Mouse (Mus musculus): ENCODE results near the gene Pde4a. TPM values are rescaled to one million over a fixed set of nuclear protein-coding genes. Genes with fewer than 3 reads are reported as not detected.
"Not testable (repeated sequence)": the region's sequence is repeated elsewhere in the genome, so short reads cannot be mapped to it uniquely, and the experiment has no call there.

Pde4a gene
- polyA plus RNA-seq, 1 experiment from 2014 or later, result 11.8 TPM

DNA sequence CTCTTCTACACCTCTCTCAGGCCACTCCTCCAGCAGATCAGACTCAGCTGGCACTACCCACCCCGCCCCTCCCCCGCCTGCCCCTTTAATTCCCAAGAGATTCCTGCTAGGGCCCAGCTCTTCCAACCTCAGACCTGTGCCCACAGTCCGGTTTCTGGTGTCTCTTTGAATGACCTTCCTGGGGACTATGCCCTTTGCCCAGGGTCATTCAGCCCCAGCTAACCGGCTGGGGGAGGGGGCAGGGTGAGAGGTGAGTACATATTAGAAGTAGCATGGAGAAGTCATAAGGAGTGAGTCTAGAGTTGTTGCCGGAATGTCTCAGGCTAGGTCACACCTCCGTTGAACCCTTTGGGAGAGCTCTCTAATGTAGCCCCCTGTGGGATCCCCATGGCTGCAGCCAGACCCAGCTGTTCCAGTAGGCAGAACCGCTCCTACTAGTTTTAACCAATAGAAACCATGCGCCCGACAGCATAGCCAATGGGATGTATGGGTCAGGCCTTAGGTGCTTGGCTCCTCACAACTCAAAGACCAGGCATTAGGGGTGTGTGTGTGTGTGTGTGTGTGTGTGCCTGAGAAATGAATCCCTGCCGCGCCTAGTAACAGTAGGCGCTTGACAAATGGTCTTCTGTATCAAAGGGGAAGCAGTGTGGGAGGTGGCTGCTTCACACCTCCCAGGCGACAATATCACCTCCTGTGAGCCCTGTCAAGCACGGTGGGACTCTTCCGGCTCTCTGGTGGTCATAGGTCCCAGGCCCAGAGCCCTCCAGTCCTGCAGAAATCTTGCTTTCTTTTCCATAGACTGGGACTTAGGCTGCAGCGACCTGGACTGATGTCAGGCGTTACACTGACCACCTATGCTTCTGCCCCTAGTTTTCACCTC, 84.4 kb downstream of the Pde4a start:
- Histone ChIP-seq H3K4me2 (ENCODE audit: low read length) (no peak overlapping the region), H3K36me3 (ENCODE audit: control insufficient read depth, insufficient read depth, low read length) (no peaks in the 10 kb centered on the region), H3K27ac (replicated peaks in 1 of 2; ENCODE audit: control insufficient read depth in 1 of 2, insufficient read depth in 1 of 2, low read depth in 2 of 2, low read length in 2 of 2) (no peak overlapping the region), H3K27me3 (ENCODE audit: control insufficient read depth, insufficient read depth, low read length) (peaks cover 66% of the 10 kb centered on the region), H3K9ac (ENCODE audit: low read length) (no peak overlapping the region), H3K4me3 (ENCODE audit: control insufficient read depth in 1 of 2, insufficient read depth in 1 of 2, low read depth in 1 of 2, low read length in 2 of 2) (no peak overlapping the region), H3K9me3 (ENCODE audit: control insufficient read depth, low read length) (no peaks in the 10 kb centered on the region), H3K4me1 (ENCODE audit: control insufficient read depth in 2 of 2, insufficient read depth in 2 of 2, low read length in 2 of 2) (0 out of 4 replicates have a peak, but pooled peaks cover 0 to 12% of the 10 kb centered on the region in 2 experiments)
- ATAC-seq (ENCODE audit: insufficient number of reproducible peaks, insufficient read depth, low FRiP score, low read depth), result 0 out of 2 replicates have a peak, but pooled peaks have one; percentile 33
- WGBS, result 19% methylated on average over 17 of the region's 17 CpGs

DNA sequence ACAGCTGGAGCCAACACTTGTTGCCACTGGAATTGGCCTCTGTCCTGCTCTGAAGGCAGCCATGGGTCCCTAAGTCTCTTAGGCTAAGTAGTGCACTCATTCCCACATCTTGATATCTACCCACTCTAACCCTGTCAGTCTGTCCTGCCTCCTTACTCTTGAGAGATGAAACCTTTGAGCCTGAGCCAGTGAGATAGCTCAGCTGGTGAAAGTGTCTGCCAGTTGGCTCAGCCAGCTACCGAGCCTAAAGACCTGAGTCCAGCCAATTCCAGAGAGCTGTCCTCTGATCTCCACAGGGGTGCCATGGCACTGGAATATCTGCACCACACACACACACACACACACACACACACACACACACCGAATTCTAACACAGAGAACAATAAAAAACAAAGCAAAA, 85.0 kb downstream of the Pde4a start:
- H3K36me3 ChIP-seq (ENCODE audit: control insufficient read depth, insufficient read depth, low read length), result no peaks in the 10 kb centered on the region
- H3K9me3 ChIP-seq (ENCODE audit: control insufficient read depth, low read length), result no peaks in the 10 kb centered on the region
- H3K4me3 ChIP-seq (ENCODE audit: control insufficient read depth in 1 of 2, insufficient read depth in 1 of 2, low read depth in 1 of 2, low read length in 2 of 2), result no peak overlapping the region
- H3K9ac ChIP-seq (ENCODE audit: low read length), result no peak overlapping the region
- H3K27ac ChIP-seq (replicated peaks in 1 of 2; ENCODE audit: control insufficient read depth in 1 of 2, insufficient read depth in 1 of 2, low read depth in 2 of 2, low read length in 2 of 2), result no peak overlapping the region
- no peak overlapping the region for H3K4me2 ChIP-seq (ENCODE audit: low read length)
- no peak for ATAC-seq (ENCODE audit: insufficient number of reproducible peaks, insufficient read depth, low FRiP score, low read depth)
- peaks cover 59% of the 10 kb centered on the region for H3K27me3 ChIP-seq (ENCODE audit: control insufficient read depth, insufficient read depth, low read length)
- H3K4me1 ChIP-seq (ENCODE audit: control insufficient read depth in 2 of 2, insufficient read depth in 2 of 2, low read length in 2 of 2), result 0 out of 4 replicates have a peak, but pooled peaks cover 0 to 10% of the 10 kb centered on the region in 2 experiments
- 42% methylated on average over 2 of the region's 2 CpGs for WGBS

DNA sequence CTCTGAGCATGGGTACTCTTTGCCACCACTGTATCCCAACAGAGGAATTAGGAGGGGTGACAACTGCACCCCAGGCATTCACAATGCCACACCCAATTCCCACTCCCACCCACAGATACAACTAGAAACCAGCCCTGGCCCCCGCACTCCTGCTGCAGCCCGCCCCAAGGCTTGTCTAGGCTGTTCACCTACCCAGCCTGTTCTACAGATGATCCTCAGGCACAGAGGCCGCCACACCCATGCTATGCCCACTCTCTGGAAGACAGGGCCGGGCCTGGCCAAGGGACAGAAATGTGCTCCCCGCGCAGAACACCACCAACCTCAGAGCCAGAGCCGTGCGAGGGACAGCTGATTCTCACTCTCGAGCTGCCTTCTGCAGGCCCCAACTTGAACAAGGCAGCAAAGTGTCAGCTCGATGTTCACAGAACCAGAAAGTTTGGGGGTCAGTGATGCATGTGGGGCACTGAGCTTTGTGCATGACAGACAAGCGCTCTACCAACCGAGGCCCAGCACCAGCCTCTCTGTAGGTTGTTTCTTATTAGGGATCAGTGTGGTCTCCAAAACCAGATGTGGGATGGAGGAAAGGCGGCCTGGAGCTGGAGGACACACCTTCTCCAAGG, 85.7 kb downstream of the Pde4a start:
- ATAC-seq (ENCODE audit: insufficient number of reproducible peaks, insufficient read depth, low FRiP score, low read depth), result no peak
- Histone ChIP-seq H3K27ac (replicated peaks in 1 of 2; ENCODE audit: control insufficient read depth in 1 of 2, insufficient read depth in 1 of 2, low read depth in 2 of 2, low read length in 2 of 2) (no peak overlapping the region), H3K9me3 (ENCODE audit: control insufficient read depth, low read length) (no peaks in the 10 kb centered on the region), H3K27me3 (ENCODE audit: control insufficient read depth, insufficient read depth, low read length) (peaks cover 52% of the 10 kb centered on the region), H3K36me3 (ENCODE audit: control insufficient read depth, insufficient read depth, low read length) (no peaks in the 10 kb centered on the region), H3K9ac (ENCODE audit: low read length) (no peak overlapping the region), H3K4me3 (ENCODE audit: control insufficient read depth in 1 of 2, insufficient read depth in 1 of 2, low read depth in 1 of 2, low read length in 2 of 2) (no peak overlapping the region), H3K4me2 (ENCODE audit: low read length) (no peak overlapping the region), H3K4me1 (ENCODE audit: control insufficient read depth in 2 of 2, insufficient read depth in 2 of 2, low read length in 2 of 2) (0 out of 4 replicates have a peak, but pooled peaks cover 0 to 10% of the 10 kb centered on the region in 2 experiments)
- 58% methylated on average over 13 of the region's 13 CpGs for WGBS

DNA sequence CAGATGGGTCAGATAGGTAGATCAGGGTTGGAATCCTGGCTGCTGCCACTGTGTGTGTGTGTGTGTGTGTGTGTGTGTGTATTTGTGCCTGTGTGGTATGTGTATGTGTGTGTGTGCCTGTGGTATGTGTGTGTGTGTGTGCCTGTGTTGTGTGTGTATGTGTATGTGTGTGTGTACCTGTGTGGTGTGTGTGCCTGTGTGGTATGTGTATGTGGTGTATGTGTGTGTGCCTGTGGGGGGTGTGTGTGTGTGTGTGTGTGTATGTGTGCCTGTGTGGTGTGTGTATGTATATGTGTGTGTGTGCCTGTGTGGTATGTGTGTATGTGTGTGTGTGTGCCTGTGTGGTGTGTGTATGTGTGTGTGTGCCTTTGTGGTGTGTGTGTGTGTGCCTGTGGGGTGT, 89.2 kb downstream of the Pde4a start:
- H3K9ac ChIP-seq (ENCODE audit: low read length), result no peak overlapping the region
- H3K4me1 ChIP-seq (ENCODE audit: control insufficient read depth in 2 of 2, insufficient read depth in 2 of 2, low read length in 2 of 2), result 0 out of 4 replicates have a peak, but pooled peaks cover 0 to 4% of the 10 kb centered on the region in 2 experiments
- H3K27ac ChIP-seq (replicated peaks in 1 of 2; ENCODE audit: control insufficient read depth in 1 of 2, insufficient read depth in 1 of 2, low read depth in 2 of 2, low read length in 2 of 2), result no peak overlapping the region
- no peak overlapping the region for H3K4me2 ChIP-seq (ENCODE audit: low read length)
- ATAC-seq (ENCODE audit: insufficient number of reproducible peaks, insufficient read depth, low FRiP score, low read depth), result no peak
- H3K9me3 ChIP-seq (ENCODE audit: control insufficient read depth, low read length), result no peaks in the 10 kb centered on the region
- peaks cover 22% of the 10 kb centered on the region for H3K27me3 ChIP-seq (ENCODE audit: control insufficient read depth, insufficient read depth, low read length)
- no peak overlapping the region for H3K4me3 ChIP-seq (ENCODE audit: control insufficient read depth in 1 of 2, insufficient read depth in 1 of 2, low read depth in 1 of 2, low read length in 2 of 2)
- H3K36me3 ChIP-seq (ENCODE audit: control insufficient read depth, insufficient read depth, low read length), result no peaks in the 10 kb centered on the region

DNA sequence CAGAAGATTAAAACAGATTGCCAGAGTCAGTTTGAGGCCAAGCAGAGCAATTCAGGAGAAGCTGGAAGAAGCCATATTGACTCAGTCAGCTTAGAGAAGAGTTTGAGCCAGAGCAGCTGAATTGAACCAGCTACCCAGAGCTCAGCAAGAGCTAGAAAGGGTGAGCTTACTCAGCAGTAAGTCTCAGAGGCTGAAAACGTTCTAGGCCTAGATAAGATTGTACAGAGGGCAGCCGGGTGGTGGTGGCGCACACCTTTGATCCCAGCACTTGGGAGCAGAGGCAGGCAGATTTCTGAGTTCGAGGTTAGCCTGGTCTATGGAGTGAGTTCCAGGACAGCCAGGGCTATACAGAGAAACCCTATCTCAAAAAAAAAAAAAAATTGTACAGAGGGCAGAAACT, 90.8 kb downstream of the Pde4a start:
- not testable (repeated sequence) for H3K4me3 ChIP-seq (ENCODE audit: control insufficient read depth in 1 of 2, insufficient read depth in 1 of 2, low read depth in 1 of 2, low read length in 2 of 2); H3K27me3 ChIP-seq (ENCODE audit: control insufficient read depth, insufficient read depth, low read length); H3K9me3 ChIP-seq (ENCODE audit: control insufficient read depth, low read length); H3K27ac ChIP-seq (replicated peaks in 1 of 2; ENCODE audit: control insufficient read depth in 1 of 2, insufficient read depth in 1 of 2, low read depth in 2 of 2, low read length in 2 of 2); H3K4me2 ChIP-seq (ENCODE audit: low read length); H3K9ac ChIP-seq (ENCODE audit: low read length); ATAC-seq (ENCODE audit: insufficient number of reproducible peaks, insufficient read depth, low FRiP score, low read depth); H3K36me3 ChIP-seq (ENCODE audit: control insufficient read depth, insufficient read depth, low read length); H3K4me1 ChIP-seq (ENCODE audit: control insufficient read depth in 2 of 2, insufficient read depth in 2 of 2, low read length in 2 of 2)
- 71% methylated on average over 4 of the region's 4 CpGs for WGBS

DNA sequence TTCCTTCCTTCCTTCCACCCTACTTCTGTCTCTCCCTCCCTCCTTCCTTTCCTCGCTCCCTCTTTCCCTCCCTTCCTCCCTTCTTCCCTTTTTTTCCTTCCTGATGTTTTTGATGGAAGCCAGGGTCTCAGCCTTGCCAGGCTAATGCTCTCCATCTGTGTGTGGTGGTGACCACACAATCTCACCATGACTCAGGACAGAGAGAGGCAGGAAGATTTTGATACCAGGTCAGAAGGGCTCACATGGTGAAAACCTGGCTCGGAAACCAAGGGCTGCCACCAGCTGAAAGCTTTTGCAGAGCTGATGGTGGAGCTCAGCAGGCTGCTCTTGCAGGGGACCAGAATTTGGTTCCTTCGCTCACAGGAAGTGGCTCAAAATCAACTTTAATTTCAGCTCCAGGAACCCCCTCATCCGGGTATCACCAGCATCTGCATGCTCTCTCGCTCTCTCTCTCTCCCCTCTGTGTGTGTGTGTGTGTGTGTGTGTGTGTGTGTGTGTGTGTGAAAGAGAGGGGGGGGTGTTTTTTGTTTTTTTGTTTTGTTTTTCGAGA, 95.1 kb downstream of the Pde4a start:
- H3K4me1 ChIP-seq (ENCODE audit: control insufficient read depth in 2 of 2, insufficient read depth in 2 of 2, low read length in 2 of 2), result peaks cover 0 to 7% of the 10 kb centered on the region in 2 experiments; a peak in 1 of 4 replicates
- H3K4me3 ChIP-seq (ENCODE audit: control insufficient read depth in 1 of 2, insufficient read depth in 1 of 2, low read depth in 1 of 2, low read length in 2 of 2), result no peak overlapping the region
- H3K4me2 ChIP-seq (ENCODE audit: low read length), result no peak overlapping the region
- H3K36me3 ChIP-seq (ENCODE audit: control insufficient read depth, insufficient read depth, low read length), result no peaks in the 10 kb centered on the region
- 81% methylated on average over 6 of the region's 6 CpGs for whole genome bisulfite sequencing
- no peak overlapping the region for H3K9ac ChIP-seq (ENCODE audit: low read length)
- H3K9me3 ChIP-seq (ENCODE audit: control insufficient read depth, low read length), result no peaks in the 10 kb centered on the region
- H3K27ac ChIP-seq (replicated peaks in 1 of 2; ENCODE audit: control insufficient read depth in 1 of 2, insufficient read depth in 1 of 2, low read depth in 2 of 2, low read length in 2 of 2), result no peak overlapping the region
- H3K27me3 ChIP-seq (ENCODE audit: control insufficient read depth, insufficient read depth, low read length), result no peaks in the 10 kb centered on the region
- no peak for ATAC-seq (ENCODE audit: insufficient number of reproducible peaks, insufficient read depth, low FRiP score, low read depth)

DNA sequence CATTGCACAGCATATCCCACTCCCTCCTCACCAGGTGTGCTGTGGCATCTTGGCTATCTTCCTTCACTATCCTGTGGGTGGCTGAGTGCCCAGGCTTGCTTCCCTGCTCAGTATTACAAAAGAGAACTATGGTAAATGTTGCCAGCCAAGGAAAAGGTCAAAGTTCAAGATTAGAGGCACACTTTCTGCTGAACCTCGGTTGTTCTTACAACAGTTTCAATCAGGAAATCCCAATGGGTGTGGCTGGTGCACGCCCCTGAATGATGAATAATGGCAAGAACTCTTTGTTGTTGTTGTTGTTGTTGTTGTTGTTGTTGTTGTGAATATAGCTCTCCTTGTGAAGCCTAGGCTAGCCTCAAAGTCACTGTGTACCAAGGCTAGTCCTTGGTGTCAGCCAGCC, 96.3 kb downstream of the Pde4a start:
- no peak overlapping the region for H3K4me3 ChIP-seq (ENCODE audit: control insufficient read depth in 1 of 2, insufficient read depth in 1 of 2, low read depth in 1 of 2, low read length in 2 of 2)
- H3K4me1 ChIP-seq (ENCODE audit: control insufficient read depth in 2 of 2, insufficient read depth in 2 of 2, low read length in 2 of 2), result peaks cover 5 to 17% of the 10 kb centered on the region in 2 experiments
- H3K9ac ChIP-seq (ENCODE audit: low read length), result no peak overlapping the region
- H3K36me3 ChIP-seq (ENCODE audit: control insufficient read depth, insufficient read depth, low read length), result peaks cover 5% of the 10 kb centered on the region
- no peak overlapping the region for H3K4me2 ChIP-seq (ENCODE audit: low read length)
- WGBS, result 56% methylated on average over 2 of the region's 2 CpGs
- H3K9me3 ChIP-seq (ENCODE audit: control insufficient read depth, low read length), result no peaks in the 10 kb centered on the region
- no peaks in the 10 kb centered on the region for H3K27me3 ChIP-seq (ENCODE audit: control insufficient read depth, insufficient read depth, low read length)
- no peak overlapping the region for H3K27ac ChIP-seq (replicated peaks in 1 of 2; ENCODE audit: control insufficient read depth in 1 of 2, insufficient read depth in 1 of 2, low read depth in 2 of 2, low read length in 2 of 2)
- ATAC-seq (ENCODE audit: insufficient number of reproducible peaks, insufficient read depth, low FRiP score, low read depth), result no peak

All from heart, embryonic 14.5 days (tissue).